Mouse (Mus musculus) limb, embryonic 15.5 days (tissue): ENCODE measurements at regions not wholly inside any gene's neighbourhood (a gene's known extent, or its start where the extent isn't known, plus 50 kb on each side); places are given as distances from the start of the nearest gene placed in this dataset.

Experiments
- ATAC-seq: fragments of 200-750 bp; cut with Nextera tagmentation; 2 replicates; pipeline ENCODE4 v1.8.0; 2017; ENCODE audit warnings: low read depth, moderate TSS enrichment; ENCODE audit not compliant: insufficient number of reproducible peaks, low FRiP score, low TSS enrichment
- H3K27ac ChIP-seq: fragments of 300-500 bp; sonication (generic); 2 replicates; pipeline ENCODE4 v1.5.1; 2015; ENCODE audit warnings: moderate library complexity, mild to moderate bottlenecking, inconsistent platforms
- H3K27me3 ChIP-seq: fragments of 300-500 bp; sonication (generic); 2 replicates; pipeline ENCODE4 v1.6.1; 2015; ENCODE audit warnings: inconsistent platforms
- H3K36me3 ChIP-seq: fragments of 300-500 bp; sonication (generic); 2 replicates; pipeline ENCODE4 v1.6.1; 2015; ENCODE audit warnings: inconsistent platforms
- H3K4me1 ChIP-seq: fragments of 300-500 bp; sonication (generic); 2 replicates; pipeline ENCODE4 v1.6.1; 2015; ENCODE audit warnings: inconsistent platforms
- H3K4me2 ChIP-seq: fragments of 300-500 bp; sonication (generic); 2 replicates; pipeline ENCODE4 v1.6.1; 2015; ENCODE audit warnings: mild to moderate bottlenecking, inconsistent platforms
- H3K4me3 ChIP-seq: fragments of 300-500 bp; sonication (generic); 2 replicates; pipeline ENCODE4 v1.5.1; 2015; ENCODE audit warnings: mild to moderate bottlenecking, inconsistent platforms
- H3K9ac ChIP-seq: fragments of 300-500 bp; sonication (generic); 2 replicates; pipeline ENCODE4 v1.6.1; 2015; ENCODE audit warnings: inconsistent platforms
- H3K9me3 ChIP-seq: fragments of 300-500 bp; sonication (generic); 2 replicates; pipeline ENCODE4 v1.6.1; 2016; ENCODE audit warnings: inconsistent platforms
- WGBS: fragments of 180-500 bp; shearing (Covaris S2); methylation state at CpG from one replicate; pipeline ENCODE4 v1.1.7; 2015; 5-methylcytosine and 5-hydroxymethylcytosine counted together

- Histone ChIP-seq H3K4me2 (no peak overlapping the region), H3K9me3 (no peaks in the 10 kb centered on the region), H3K4me1 (no peaks in the 10 kb centered on the region), H3K4me3 (no peak overlapping the region), H3K9ac (no peak overlapping the region), H3K27ac (no peak overlapping the region), H3K36me3 (no peaks in the 10 kb centered on the region), H3K27me3 (0 out of 2 replicates have a peak, but pooled peaks cover 3% of the 10 kb centered on the region)
- ATAC-seq, result no peak
- WGBS, result 73% methylated on average over 5 of the region's 5 CpGs
Measured at GRCm38 (mm10) chr16:93431316-93431715, 172.5 kb downstream of the Setd4 start.

GRCm38 (mm10) chr16:93429324-93429781 is 174.5 kb downstream of the Setd4 start:
- no peak overlapping the region for H3K27ac ChIP-seq
- H3K4me3 ChIP-seq, result no peak overlapping the region
- H3K36me3 ChIP-seq, result no peaks in the 10 kb centered on the region
- H3K4me2 ChIP-seq, result no peak overlapping the region
- H3K4me1 ChIP-seq, result no peaks in the 10 kb centered on the region
- 52% methylated on average over 8 of the region's 8 CpGs for WGBS
- ATAC-seq, result no peak
- no peaks in the 10 kb centered on the region for H3K9me3 ChIP-seq
- H3K9ac ChIP-seq, result no peak overlapping the region
- H3K27me3 ChIP-seq, result 0 out of 2 replicates have a peak, but pooled peaks cover 2% of the 10 kb centered on the region

GRCm38 (mm10) chr16:93427264-93427663 is 176.6 kb downstream of the Setd4 start:
- H3K36me3 ChIP-seq, result no peaks in the 10 kb centered on the region
- no peaks in the 10 kb centered on the region for H3K9me3 ChIP-seq
- no peak overlapping the region for H3K9ac ChIP-seq
- ATAC-seq, result no peak
- 0 out of 2 replicates have a peak, but pooled peaks cover 2% of the 10 kb centered on the region for H3K27me3 ChIP-seq
- H3K27ac ChIP-seq, result no peak overlapping the region
- H3K4me2 ChIP-seq, result no peak overlapping the region
- peaks cover 12% of the 10 kb centered on the region; the same call in 1 of the 2 replicates for H3K4me1 ChIP-seq
- whole genome bisulfite sequencing, result 89% methylated on average over 4 of the region's 4 CpGs
- H3K4me3 ChIP-seq, result no peak overlapping the region

GRCm38 (mm10) chr16:93425731-93426130 is 178.1 kb downstream of the Setd4 start:
- Histone ChIP-seq H3K27me3 (0 out of 2 replicates have a peak, but pooled peaks cover 2% of the 10 kb centered on the region), H3K36me3 (no peaks in the 10 kb centered on the region), H3K4me1 (peaks cover 12% of the 10 kb centered on the region; the same call in 1 of the 2 replicates), H3K9ac (no peak overlapping the region), H3K9me3 (no peaks in the 10 kb centered on the region), H3K27ac (no peak overlapping the region), H3K4me2 (no peak overlapping the region), H3K4me3 (no peak overlapping the region)
- no peak for ATAC-seq
- 51% methylated on average over 6 of the region's 6 CpGs for WGBS

GRCm38 (mm10) chr16:93423174-93423573 is 180.7 kb downstream of the Setd4 start:
- no peak for ATAC-seq
- Histone ChIP-seq H3K36me3 (no peaks in the 10 kb centered on the region), H3K4me1 (peaks cover 12% of the 10 kb centered on the region; the same call in 1 of the 2 replicates), H3K9me3 (no peaks in the 10 kb centered on the region), H3K4me2 (peak overlapping the region; percentile 19), H3K27me3 (0 out of 2 replicates have a peak, but pooled peaks cover 2% of the 10 kb centered on the region), H3K27ac (no peak overlapping the region), H3K9ac (no peak overlapping the region), H3K4me3 (no peak overlapping the region; the same call in 1 of the 2 replicates)
- 22% methylated on average over 13 of the region's 13 CpGs for WGBS

GRCm38 (mm10) chr16:93422221-93422620 is 181.6 kb downstream of the Setd4 start:
- Histone ChIP-seq H3K27ac (no peak overlapping the region), H3K9ac (no peak overlapping the region), H3K4me1 (peaks cover 12% of the 10 kb centered on the region; the same call in 1 of the 2 replicates), H3K9me3 (no peaks in the 10 kb centered on the region), H3K27me3 (0 out of 2 replicates have a peak, but pooled peaks cover 2% of the 10 kb centered on the region), H3K4me2 (no peak overlapping the region), H3K4me3 (no peak overlapping the region), H3K36me3 (no peaks in the 10 kb centered on the region)
- 46% methylated on average over 13 of the region's 13 CpGs for WGBS
- ATAC-seq, result no peak

- Histone ChIP-seq H3K4me3 (no peak overlapping the region), H3K4me2 (no peak overlapping the region), H3K27ac (no peak overlapping the region), H3K27me3 (no peaks in the 10 kb centered on the region), H3K9me3 (no peaks in the 10 kb centered on the region), H3K4me1 (peaks cover 7% of the 10 kb centered on the region; the same call in 1 of the 2 replicates), H3K36me3 (no peaks in the 10 kb centered on the region), H3K9ac (no peak overlapping the region)
- ATAC-seq, result no peak
- WGBS, result 88% methylated on average over 8 of the region's 8 CpGs
Measured at GRCm38 (mm10) chr16:93418246-93418645, 185.6 kb downstream of the Setd4 start.

GRCm38 (mm10) chr16:93417831-93418230 is 186.0 kb downstream of the Setd4 start:
- no peak for ATAC-seq
- H3K9me3 ChIP-seq, result no peaks in the 10 kb centered on the region
- H3K4me1 ChIP-seq, result peaks cover 2% of the 10 kb centered on the region; the same call in 1 of the 2 replicates
- no peak overlapping the region for H3K4me3 ChIP-seq
- H3K27me3 ChIP-seq, result no peaks in the 10 kb centered on the region
- no peak overlapping the region for H3K27ac ChIP-seq
- 88% methylated on average over 8 of the region's 8 CpGs for WGBS
- H3K36me3 ChIP-seq, result no peaks in the 10 kb centered on the region
- H3K9ac ChIP-seq, result no peak overlapping the region
- no peak overlapping the region for H3K4me2 ChIP-seq

GRCm38 (mm10) chr16:93392024-93392675 is 211.7 kb downstream of the Setd4 start:
- Histone ChIP-seq H3K27ac (no peak overlapping the region), H3K9me3 (no peaks in the 10 kb centered on the region), H3K4me2 (no peak overlapping the region), H3K9ac (no peak overlapping the region), H3K27me3 (0 out of 2 replicates have a peak, but pooled peaks cover 5% of the 10 kb centered on the region), H3K36me3 (no peaks in the 10 kb centered on the region), H3K4me3 (no peak overlapping the region), H3K4me1 (no peaks in the 10 kb centered on the region)
- WGBS, result 25% methylated on average over 16 of the region's 16 CpGs
- ATAC-seq, result no peak

GRCm38 (mm10) chr16:93387578-93388116 is 216.2 kb downstream of the Setd4 start:
- H3K4me2 ChIP-seq, result no peak overlapping the region
- H3K27ac ChIP-seq, result peak overlapping the region; percentile 63
- WGBS, result 68% methylated on average over 11 of the region's 11 CpGs
- 0 out of 2 replicates have a peak, but pooled peaks cover under 1% of the 10 kb centered on the region for H3K27me3 ChIP-seq
- no peaks in the 10 kb centered on the region for H3K4me1 ChIP-seq
- no peaks in the 10 kb centered on the region for H3K36me3 ChIP-seq
- H3K4me3 ChIP-seq, result no peak overlapping the region
- peak; percentile 76 for ATAC-seq
- no peaks in the 10 kb centered on the region for H3K9me3 ChIP-seq
- no peak overlapping the region for H3K9ac ChIP-seq

- no peaks in the 10 kb centered on the region for H3K9me3 ChIP-seq
- 64% methylated on average over 8 of the region's 8 CpGs for WGBS
- H3K36me3 ChIP-seq, result no peaks in the 10 kb centered on the region
- 0 out of 2 replicates have a peak, but pooled peaks cover 5% of the 10 kb centered on the region for H3K27me3 ChIP-seq
- H3K4me1 ChIP-seq, result peaks cover 24% of the 10 kb centered on the region
- H3K4me2 ChIP-seq, result no peak overlapping the region
- H3K27ac ChIP-seq, result no peak overlapping the region
- H3K4me3 ChIP-seq, result no peak overlapping the region
- no peak for ATAC-seq
- no peak overlapping the region for H3K9ac ChIP-seq
Measured at GRCm38 (mm10) chr16:93384039-93384537, 219.8 kb downstream of the Setd4 start.

- H3K36me3 ChIP-seq, result no peaks in the 10 kb centered on the region
- H3K27ac ChIP-seq, result no peak overlapping the region
Measured at GRCm38 (mm10) chr16:93382945-93383344, 220.9 kb downstream of the Setd4 start.

More at GRCm38 (mm10) chr16:93382945-93383344, 220.9 kb downstream of the Setd4 start:
- Histone ChIP-seq H3K9ac (no peak overlapping the region), H3K27me3 (0 out of 2 replicates have a peak, but pooled peaks cover 5% of the 10 kb centered on the region), H3K4me2 (no peak overlapping the region), H3K4me3 (no peak overlapping the region), H3K9me3 (no peaks in the 10 kb centered on the region), H3K4me1 (peaks cover 24% of the 10 kb centered on the region)
- no peak for ATAC-seq
- WGBS, result 84% methylated on average over 3 of the region's 3 CpGs
